Mouse (Mus musculus): ENCODE measurements at regions not wholly inside any gene's neighbourhood (a gene's known extent, or its start where the extent isn't known, plus 50 kb on each side); places are given as distances from the start of the nearest gene placed in this dataset.

DNA sequence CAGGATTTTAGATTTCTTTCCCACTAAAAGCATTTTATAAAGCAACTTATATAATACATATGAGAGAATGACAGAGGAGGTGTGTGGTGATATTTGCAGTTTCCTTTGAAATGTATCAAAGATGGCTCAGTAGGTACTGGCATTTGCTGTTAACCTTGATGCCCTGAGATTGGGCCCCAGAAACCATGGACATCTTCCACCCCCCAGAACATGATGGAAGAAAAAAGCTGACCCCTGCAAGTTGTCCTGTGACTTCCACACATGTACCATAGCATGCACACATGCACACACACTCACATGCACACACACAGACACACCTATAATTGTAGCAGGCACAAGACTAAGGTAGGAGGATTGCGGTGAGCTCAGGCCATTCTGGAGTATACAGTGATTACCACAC lies 171.4 kb downstream of the Usp46 start:
- Histone ChIP-seq H3K4me3 (ENCODE audit: insufficient read depth, low read depth, low read length) (no peak overlapping the region), H3K36me3 (ENCODE audit: control insufficient read depth, insufficient read depth, low read length) (no peaks in the 10 kb centered on the region), H3K27ac (ENCODE audit: insufficient read depth, low read depth, low read length) (no peak overlapping the region), H3K27me3 (replicated peaks; ENCODE audit: control insufficient read depth, insufficient read depth, low read length) (no peaks in the 10 kb centered on the region), H3K4me1 (ENCODE audit: control insufficient read depth, insufficient read depth, low read length) (no peaks in the 10 kb centered on the region)
- WGBS = 96% methylated on average over 1 of the region's 1 CpGs
- no peak for DNase-seq
- TF ChIP-seq CTCF (conservative IDR thresholded peaks at IDR 0.05; ENCODE audit: insufficient read depth, insufficient read length, low read depth, low read length) = no peak
- no peak for TF ChIP-seq POLR2A (IDR thresholded peaks at IDR 0.05; ENCODE audit: low read depth, low read length)

GRCm38 (mm10) chr5:73901651-73902050 lies 166.6 kb downstream of the Usp46 start:
- H3K27ac ChIP-seq (ENCODE audit: insufficient read depth, low read depth, low read length) = no peak overlapping the region

DNA sequence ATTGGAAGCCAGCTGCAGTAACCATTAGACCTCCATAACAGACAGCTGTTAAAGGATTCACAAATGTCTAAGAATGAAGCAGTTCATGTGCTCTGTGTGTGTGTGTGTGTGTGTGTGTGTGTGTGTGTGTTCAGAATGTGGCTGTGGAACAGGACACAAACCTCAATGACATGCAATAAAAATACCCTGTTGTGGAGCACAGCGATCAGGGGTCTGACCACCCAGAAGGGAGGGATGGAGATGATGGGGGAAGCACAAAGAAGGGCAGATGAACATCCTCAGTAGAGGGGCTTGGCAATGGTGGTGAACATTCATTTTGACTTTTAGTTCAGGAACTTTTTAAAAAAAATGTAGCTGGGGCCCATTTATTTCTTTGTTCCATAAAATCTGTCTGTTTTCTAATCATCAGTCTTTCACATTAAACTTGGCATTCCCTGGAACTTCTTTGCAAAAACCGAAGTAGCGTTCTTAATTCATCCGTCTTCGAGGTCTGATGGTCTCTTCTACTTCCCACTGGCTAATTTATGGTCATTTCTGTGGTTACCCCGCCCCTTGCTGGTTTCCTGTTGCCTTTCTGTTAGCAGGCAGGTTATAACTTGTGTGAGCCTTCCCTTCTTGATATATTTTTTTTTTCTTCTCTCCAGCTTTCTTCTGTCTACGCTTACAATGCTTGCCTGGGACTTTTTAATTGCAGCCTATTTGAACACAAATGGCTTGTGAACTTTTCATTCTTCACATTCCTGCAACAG lies 165.6 kb downstream of the Usp46 start:
- Histone ChIP-seq H3K36me3 (ENCODE audit: control insufficient read depth, insufficient read depth, low read length) (no peaks in the 10 kb centered on the region), H3K27me3 (replicated peaks; ENCODE audit: control insufficient read depth, insufficient read depth, low read length) (no peaks in the 10 kb centered on the region), H3K4me1 (ENCODE audit: control insufficient read depth, insufficient read depth, low read length) (no peaks in the 10 kb centered on the region), H3K4me3 (ENCODE audit: insufficient read depth, low read depth, low read length) (no peak overlapping the region), H3K27ac (ENCODE audit: insufficient read depth, low read depth, low read length) (peak overlapping the region; percentile 69; the same call in 1 of the 2 replicates)
- WGBS = 12% methylated on average over 7 of the region's 7 CpGs
- DNase-seq = peak; percentile 45
- TF ChIP-seq POLR2A (IDR thresholded peaks at IDR 0.05; ENCODE audit: low read depth, low read length) = no peak
- TF ChIP-seq CTCF (conservative IDR thresholded peaks at IDR 0.05; ENCODE audit: insufficient read depth, insufficient read length, low read depth, low read length) = no peak

More at GRCm38 (mm10) chr5:73901651-73902050, 166.6 kb downstream of the Usp46 start:
- no peaks in the 10 kb centered on the region for H3K27me3 ChIP-seq (replicated peaks; ENCODE audit: control insufficient read depth, insufficient read depth, low read length)
- H3K4me1 ChIP-seq (ENCODE audit: control insufficient read depth, insufficient read depth, low read length) = no peaks in the 10 kb centered on the region
- no peaks in the 10 kb centered on the region for H3K36me3 ChIP-seq (ENCODE audit: control insufficient read depth, insufficient read depth, low read length)
- H3K4me3 ChIP-seq (ENCODE audit: insufficient read depth, low read depth, low read length) = no peak overlapping the region
- DNase-seq = no peak
- WGBS = 91% methylated on average over 1 of the region's 1 CpGs
- TF ChIP-seq CTCF (conservative IDR thresholded peaks at IDR 0.05; ENCODE audit: insufficient read depth, insufficient read length, low read depth, low read length) (no peak), POLR2A (IDR thresholded peaks at IDR 0.05; ENCODE audit: low read depth, low read length) (no peak)

DNA sequence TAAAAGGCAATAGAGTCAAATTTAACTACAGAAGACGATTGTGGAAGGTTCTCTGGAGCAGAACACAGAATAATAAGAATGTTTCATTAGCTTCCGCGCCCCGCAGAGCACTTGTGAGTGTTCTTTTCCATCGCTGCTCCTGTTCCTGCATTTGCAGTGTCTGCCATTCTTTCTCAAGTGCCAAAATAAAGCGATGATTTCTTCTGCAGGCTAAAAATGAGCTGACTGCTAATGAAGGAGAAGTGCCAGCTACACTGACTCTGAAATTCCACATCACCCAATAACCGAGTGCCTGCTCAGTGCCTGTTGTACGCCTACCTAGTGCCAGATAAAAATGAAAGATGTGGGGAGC lies 165.0 kb downstream of the Usp46 start:
- Histone ChIP-seq H3K4me3 (ENCODE audit: insufficient read depth, low read depth, low read length) (no peak overlapping the region), H3K27me3 (replicated peaks; ENCODE audit: control insufficient read depth, insufficient read depth, low read length) (no peaks in the 10 kb centered on the region), H3K27ac (ENCODE audit: insufficient read depth, low read depth, low read length) (peak overlapping the region; percentile 2), H3K36me3 (ENCODE audit: control insufficient read depth, insufficient read depth, low read length) (no peaks in the 10 kb centered on the region), H3K4me1 (ENCODE audit: control insufficient read depth, insufficient read depth, low read length) (no peaks in the 10 kb centered on the region)
- peak; percentile 43 for DNase-seq
- 21% methylated on average over 8 of the region's 8 CpGs for WGBS
- TF ChIP-seq POLR2A (IDR thresholded peaks at IDR 0.05; ENCODE audit: low read depth, low read length) = no peak

GRCm38 (mm10) chr5:73904146-73904811 lies 164.0 kb downstream of the Usp46 start:
- peak; percentile 25 for DNase-seq
- H3K36me3 ChIP-seq (ENCODE audit: control insufficient read depth, insufficient read depth, low read length) = no peaks in the 10 kb centered on the region
- no peak overlapping the region for H3K27ac ChIP-seq (ENCODE audit: insufficient read depth, low read depth, low read length)
- no peaks in the 10 kb centered on the region for H3K27me3 ChIP-seq (replicated peaks; ENCODE audit: control insufficient read depth, insufficient read depth, low read length)
- 72% methylated on average over 8 of the region's 8 CpGs for WGBS
- no peaks in the 10 kb centered on the region for H3K4me1 ChIP-seq (ENCODE audit: control insufficient read depth, insufficient read depth, low read length)
- no peak overlapping the region for H3K4me3 ChIP-seq (ENCODE audit: insufficient read depth, low read depth, low read length)
- no peak for TF ChIP-seq CTCF (conservative IDR thresholded peaks at IDR 0.05; ENCODE audit: insufficient read depth, insufficient read length, low read depth, low read length)
- TF ChIP-seq POLR2A (IDR thresholded peaks at IDR 0.05; ENCODE audit: low read depth, low read length) = no peak

GRCm38 (mm10) chr5:73912149-73912548 lies 156.1 kb downstream of the Usp46 start:
- Histone ChIP-seq H3K36me3 (ENCODE audit: control insufficient read depth, insufficient read depth, low read length) (no peaks in the 10 kb centered on the region), H3K4me1 (ENCODE audit: control insufficient read depth, insufficient read depth, low read length) (no peaks in the 10 kb centered on the region), H3K4me3 (ENCODE audit: insufficient read depth, low read depth, low read length) (no peak overlapping the region), H3K27ac (ENCODE audit: insufficient read depth, low read depth, low read length) (no peak overlapping the region), H3K27me3 (replicated peaks; ENCODE audit: control insufficient read depth, insufficient read depth, low read length) (no peaks in the 10 kb centered on the region)
- DNase-seq = no peak
- WGBS = 55% methylated on average over 1 of the region's 1 CpGs
- TF ChIP-seq POLR2A (IDR thresholded peaks at IDR 0.05; ENCODE audit: low read depth, low read length) = no peak
- TF ChIP-seq CTCF (conservative IDR thresholded peaks at IDR 0.05; ENCODE audit: insufficient read depth, insufficient read length, low read depth, low read length) = no peak

- 52% methylated on average over 6 of the region's 6 CpGs for WGBS
- no peaks in the 10 kb centered on the region for H3K36me3 ChIP-seq (ENCODE audit: control insufficient read depth, insufficient read depth, low read length)
- TF ChIP-seq POLR2A (IDR thresholded peaks at IDR 0.05; ENCODE audit: low read depth, low read length) = no peak
- TF ChIP-seq CTCF (conservative IDR thresholded peaks at IDR 0.05; ENCODE audit: insufficient read depth, insufficient read length, low read depth, low read length) = no peak
- no peaks in the 10 kb centered on the region for H3K4me1 ChIP-seq (ENCODE audit: control insufficient read depth, insufficient read depth, low read length)
- no peaks in the 10 kb centered on the region for H3K27me3 ChIP-seq (replicated peaks; ENCODE audit: control insufficient read depth, insufficient read depth, low read length)
- H3K27ac ChIP-seq (ENCODE audit: insufficient read depth, low read depth, low read length) = no peak overlapping the region
- no peak overlapping the region for H3K4me3 ChIP-seq (ENCODE audit: insufficient read depth, low read depth, low read length)
- DNase-seq = no peak
These were observed 155.1 kb downstream of the Usp46 start for GRCm38 (mm10) chr5:73913116-73913515.
